Mouse (Mus musculus) neural tube, embryonic 14.5 days (tissue): Measurements from ENCODE around the gene Trim26. TPM values are rescaled to one million over a fixed set of nuclear protein-coding genes. Genes with fewer than 3 reads are reported as not detected.
"Not testable (repeated sequence)": the region's sequence is repeated elsewhere in the genome, so short reads cannot be mapped to it uniquely, and the experiment has no call there.

Experiments used
- ATAC-seq: fragments of 200-750 bp; cut with Nextera tagmentation; 2 replicates; pipeline ENCODE4 v1.8.0; 2017; ENCODE audit warnings: low read depth, mild to moderate bottlenecking, moderate TSS enrichment, moderate library complexity
- H3K27ac ChIP-seq: fragments of 300-500 bp; sonication (generic); 2 replicates; pipeline ENCODE4 v1.5.1; 2014; ENCODE audit warnings: low read depth, mild to moderate bottlenecking, control low read depth, low read length, moderate library complexity, mixed read lengths
- H3K27me3 ChIP-seq: fragments of 300-500 bp; sonication (generic); 2 replicates; pipeline ENCODE4 v1.6.1; 2014; ENCODE audit warnings: low read length; ENCODE audit not compliant: control insufficient read depth, insufficient read depth
- H3K36me3 ChIP-seq: fragments of 300-500 bp; sonication (generic); 2 replicates; pipeline ENCODE4 v1.6.1; 2014; ENCODE audit warnings: low read length, mixed read lengths; ENCODE audit not compliant: control insufficient read depth, insufficient read depth
- H3K4me1 ChIP-seq: fragments of 300-500 bp; sonication (generic); 2 replicates; pipeline ENCODE4 v1.6.1; 2014; ENCODE audit warnings: low read length; ENCODE audit not compliant: control insufficient read depth, insufficient read depth
- H3K4me2 ChIP-seq: fragments of 300-500 bp; sonication (generic); 2 replicates; pipeline ENCODE4 v1.6.1; 2014; ENCODE audit warnings: mild to moderate bottlenecking, low read depth, low read length, control low read depth
- H3K4me3 ChIP-seq: fragments of 300-500 bp; sonication (generic); 2 replicates; pipeline ENCODE4 v1.5.1; 2014; ENCODE audit warnings: low read depth, low read length, control low read depth, mixed read lengths
- H3K9ac ChIP-seq: fragments of 300-500 bp; sonication (generic); replicated peaks from 2 replicates; pipeline ENCODE4 v1.6.1; 2014; ENCODE audit warnings: low read depth, mild to moderate bottlenecking, control low read depth, low read length, mixed read lengths
- H3K9me3 ChIP-seq: fragments of 300-500 bp; sonication (generic); 2 replicates; pipeline ENCODE4 v1.6.1; 2016; ENCODE audit warnings: low read length; ENCODE audit not compliant: control insufficient read depth
- WGBS: fragments of 180-500 bp; shearing (Covaris S2); extraction: QIAGEN DNeasy Blood & Tissue Kit; methylation state at CpG from one replicate; pipeline ENCODE4 v1.1.7; 2014; 5-methylcytosine and 5-hydroxymethylcytosine counted together
- polyA plus RNA-seq: library from polyadenylated mRNA; unstranded; fragments of >200 nt; fragmentation: Nextera tagmentation; extraction: Ambion mirVana; gene quantifications from 2 replicates; pipeline ENCODE4 v1.2.1, GENCODE M21; 2014

The Trim26 gene
- 42.2 and 47.2 TPM in 2 replicates for polyA plus RNA-seq

GRCm38 (mm10) chr17:36836874-36837647 lies at the start of gene Trim26:
Gene Trim26, plus strand, starts transcription at chr17:36837134.
- peaks cover 5% of the 10 kb centered on the region for H3K4me1 ChIP-seq
- H3K9ac ChIP-seq, result peak within 1 kb of the TSS; percentile 88
- H3K36me3 ChIP-seq, result no peaks in the 10 kb centered on the region
- H3K9me3 ChIP-seq, result no peaks in the 10 kb centered on the region
- peak within 1 kb of the TSS; percentile 75 for H3K4me3 ChIP-seq
- WGBS, result under 1% methylated on average over 58 of the region's 58 CpGs
- peak; percentile 99 for ATAC-seq
- no peaks in the 10 kb centered on the region for H3K27me3 ChIP-seq
- H3K27ac ChIP-seq, result peak within 1 kb of the TSS; percentile 94
- peak within 1 kb of the TSS; percentile 63 for H3K4me2 ChIP-seq

GRCm38 (mm10) chr17:36788351-36788750 lies 48.6 kb upstream of the Trim26 start:
- whole genome bisulfite sequencing, result 74% methylated on average over 2 of the region's 2 CpGs
- no peak overlapping the region for H3K27ac ChIP-seq
- no peaks in the 10 kb centered on the region for H3K4me1 ChIP-seq
- no peak overlapping the region for H3K4me3 ChIP-seq
- no peak overlapping the region for H3K9ac ChIP-seq
- H3K4me2 ChIP-seq, result no peak overlapping the region
- no peaks in the 10 kb centered on the region for H3K36me3 ChIP-seq
- ATAC-seq, result peak; percentile 70
- no peaks in the 10 kb centered on the region for H3K9me3 ChIP-seq
- no peaks in the 10 kb centered on the region for H3K27me3 ChIP-seq

GRCm38 (mm10) chr17:36788801-36789200 lies 48.1 kb upstream of the Trim26 start:
- H3K27me3 ChIP-seq, H3K36me3 ChIP-seq: not testable (repeated sequence)
- ATAC-seq, result peak; percentile 93

GRCm38 (mm10) chr17:36799493-36799892 lies 37.4 kb upstream of the Trim26 start:
- WGBS, result 94% methylated on average over 10 of the region's 10 CpGs

More at GRCm38 (mm10) chr17:36788801-36789200, 48.1 kb upstream of the Trim26 start:
- H3K4me3 ChIP-seq, H3K27ac ChIP-seq, H3K4me1 ChIP-seq, H3K4me2 ChIP-seq, H3K9me3 ChIP-seq, H3K9ac ChIP-seq: not testable (repeated sequence)

GRCm38 (mm10) chr17:36799921-36800462 lies 36.9 kb upstream of the Trim26 start:
- H3K36me3 ChIP-seq, H3K4me2 ChIP-seq, ATAC-seq, H3K4me1 ChIP-seq, H3K9ac ChIP-seq, H3K27ac ChIP-seq, H3K9me3 ChIP-seq, H3K4me3 ChIP-seq, H3K27me3 ChIP-seq: not testable (repeated sequence)
- 83% methylated on average over 4 of the region's 4 CpGs for WGBS

More at GRCm38 (mm10) chr17:36799493-36799892, 37.4 kb upstream of the Trim26 start:
- ATAC-seq, result no peak
- H3K4me1 ChIP-seq, result no peaks in the 10 kb centered on the region
- H3K4me3 ChIP-seq, result no peak overlapping the region
- no peak overlapping the region for H3K27ac ChIP-seq
- H3K9me3 ChIP-seq, result no peaks in the 10 kb centered on the region
- H3K27me3 ChIP-seq, result no peaks in the 10 kb centered on the region
- no peaks in the 10 kb centered on the region for H3K36me3 ChIP-seq
- H3K9ac ChIP-seq, result no peak overlapping the region
- H3K4me2 ChIP-seq, result no peak overlapping the region

GRCm38 (mm10) chr17:36811871-36812270 lies 25.1 kb upstream of the Trim26 start, which contains the start of gene H2-M10.6:
Gene H2-M10.6, plus strand, starts transcription at chr17:36812171.
- H3K36me3 ChIP-seq, result no peaks in the 10 kb centered on the region
- no peaks in the 10 kb centered on the region for H3K27me3 ChIP-seq
- no peak within 1 kb of the TSS for H3K4me2 ChIP-seq
- no peak within 1 kb of the TSS for H3K9ac ChIP-seq
- H3K4me3 ChIP-seq, result no peak within 1 kb of the TSS
- no peaks in the 10 kb centered on the region for H3K9me3 ChIP-seq
- ATAC-seq, result no peak
- no peak within 1 kb of the TSS for H3K27ac ChIP-seq
- H3K4me1 ChIP-seq, result no peaks in the 10 kb centered on the region

- ATAC-seq, result peak; percentile 28; the same call in 1 of the 2 replicates
- H3K36me3 ChIP-seq, result no peaks in the 10 kb centered on the region
- no peaks in the 10 kb centered on the region for H3K27me3 ChIP-seq
- H3K4me3 ChIP-seq, result no peak overlapping the region
- no peak overlapping the region for H3K9ac ChIP-seq
- H3K27ac ChIP-seq, result no peak overlapping the region
- H3K9me3 ChIP-seq, result no peaks in the 10 kb centered on the region
- H3K4me2 ChIP-seq, result no peak overlapping the region
- H3K4me1 ChIP-seq, result no peaks in the 10 kb centered on the region
These were observed 12.9 kb upstream of the Trim26 start for GRCm38 (mm10) chr17:36824005-36824404.

- WGBS, result 34% methylated on average over 4 of the region's 4 CpGs
- H3K27ac ChIP-seq, result no peak overlapping the region
- H3K36me3 ChIP-seq, result no peaks in the 10 kb centered on the region
- no peaks in the 10 kb centered on the region for H3K9me3 ChIP-seq
- no peak overlapping the region for H3K4me2 ChIP-seq
- ATAC-seq, result peak; percentile 71
- no peaks in the 10 kb centered on the region for H3K4me1 ChIP-seq
- H3K4me3 ChIP-seq, result no peak overlapping the region
- no peaks in the 10 kb centered on the region for H3K27me3 ChIP-seq
- no peak overlapping the region for H3K9ac ChIP-seq
These were observed 11.4 kb upstream of the Trim26 start for GRCm38 (mm10) chr17:36825525-36825924.

- peak; percentile 92 for ATAC-seq
- H3K9ac ChIP-seq, H3K27me3 ChIP-seq, H3K4me3 ChIP-seq, H3K4me2 ChIP-seq, H3K36me3 ChIP-seq, H3K9me3 ChIP-seq, H3K4me1 ChIP-seq, H3K27ac ChIP-seq: not testable (repeated sequence)
- WGBS, result 12% methylated on average over 5 of the region's 5 CpGs
These were observed 10.9 kb upstream of the Trim26 start for GRCm38 (mm10) chr17:36826002-36826401.
